Mouse (Mus musculus) kidney, adult 10 weeks (tissue): ENCODE measurements around the gene Scaf1. TPM values are rescaled to one million over a fixed set of nuclear protein-coding genes. Genes with fewer than 3 reads are reported as not detected.

Experiments
- polyA plus RNA-seq: library from polyadenylated mRNA; stranded (reverse); fragments of 350-450 nt; fragmentation: Illumina TruSeq; extraction: RNeasy Lipid Tissue Mini Kit (QIAGEN cat#74804); gene quantifications from one replicate; pipeline ENCODE4 v1.2.3, GENCODE M21; 2014; ENCODE audit warnings: low read depth, low replicate concordance

Scaf1 gene
- 2.1 TPM for polyA plus RNA-seq

DNA sequence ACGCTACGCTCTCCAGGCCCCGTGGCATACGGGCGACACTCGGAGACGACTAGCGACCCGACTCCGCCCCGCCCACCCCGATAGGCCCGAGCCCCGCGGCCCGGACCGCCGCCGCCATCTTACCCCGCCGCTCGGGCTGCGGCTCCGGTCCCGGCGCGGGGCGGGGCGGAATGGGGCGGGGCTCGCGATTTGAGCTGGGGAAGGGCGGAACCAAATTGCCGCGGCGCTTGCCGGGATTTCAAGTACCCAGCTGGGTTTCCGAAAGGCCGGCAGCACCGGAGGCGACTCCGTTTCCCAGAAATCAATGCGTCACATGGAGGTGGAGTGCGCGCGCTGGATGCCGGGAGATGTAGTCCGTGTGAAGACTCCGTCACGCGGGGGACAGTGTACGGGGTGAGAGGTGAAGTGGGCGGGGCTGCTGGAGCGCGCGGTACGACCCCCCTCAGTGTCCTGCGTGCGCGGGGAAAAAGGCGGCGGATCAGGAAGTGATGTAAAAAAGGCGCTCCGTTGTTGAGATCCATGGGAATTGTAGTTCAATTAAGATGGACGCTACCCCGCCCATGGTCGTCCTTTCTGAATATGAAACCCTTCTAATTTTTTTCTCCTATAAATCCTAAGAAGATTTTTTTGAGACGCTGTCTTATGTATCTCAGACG is at the start of gene Scaf1:
Scaf1 (minus strand) TSS at position 407 of the 656 bp plus-strand sequence.

DNA sequence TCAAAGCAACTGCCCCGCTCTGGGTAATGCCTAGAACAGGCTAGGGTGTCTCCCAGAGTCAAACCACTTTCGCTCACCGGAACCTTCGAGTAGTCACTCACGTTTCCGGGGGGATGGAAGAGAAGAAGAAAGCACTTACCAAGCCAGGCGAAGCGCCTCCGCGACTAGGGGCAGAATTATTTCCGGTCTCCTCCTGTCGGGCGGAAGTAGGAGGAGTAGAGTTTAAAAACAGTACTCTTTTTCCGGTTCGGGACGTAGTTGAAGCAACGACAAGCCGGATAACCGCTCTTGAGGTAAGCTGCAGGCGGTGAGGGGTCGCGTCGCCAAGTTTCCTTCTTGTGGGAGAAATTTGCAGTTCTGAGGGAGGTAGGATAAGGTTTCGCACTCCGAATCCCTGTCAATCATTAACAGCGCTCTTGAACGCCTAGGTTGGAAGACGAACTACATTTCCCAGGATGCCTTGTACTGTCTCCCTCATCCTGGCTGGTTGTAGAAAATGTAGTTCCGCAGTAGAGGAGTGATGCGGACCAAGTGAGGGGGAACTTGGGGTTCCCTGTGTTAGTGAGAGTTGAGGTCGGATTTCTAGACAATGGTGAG is 46.2 kb upstream of the Scaf1 start, which contains the start of the genes Nosip and Prrg2:
Nosip (plus strand) TSS at position 191 of the 597 bp plus-strand sequence.
Prrg2 (minus strand) TSS at position 439 of the 597 bp plus-strand sequence.

DNA sequence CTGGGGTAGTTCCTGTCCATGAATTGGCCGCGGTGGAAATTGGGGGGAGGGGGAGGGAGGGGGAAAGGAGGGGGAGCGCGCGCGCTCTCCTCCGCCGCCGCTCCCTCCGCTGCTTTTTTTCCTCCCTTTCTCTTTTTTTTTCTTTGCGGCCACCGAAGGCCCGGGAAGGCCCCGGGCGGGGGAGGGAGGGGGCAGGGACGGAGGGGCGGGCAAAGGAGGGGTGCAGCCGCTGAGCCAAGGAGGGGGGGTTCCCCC is 36.6 kb upstream of the Scaf1 start, which contains the start of gene Prr12:
Prr12 (minus strand) TSS at position 20 of the 255 bp plus-strand sequence.

DNA sequence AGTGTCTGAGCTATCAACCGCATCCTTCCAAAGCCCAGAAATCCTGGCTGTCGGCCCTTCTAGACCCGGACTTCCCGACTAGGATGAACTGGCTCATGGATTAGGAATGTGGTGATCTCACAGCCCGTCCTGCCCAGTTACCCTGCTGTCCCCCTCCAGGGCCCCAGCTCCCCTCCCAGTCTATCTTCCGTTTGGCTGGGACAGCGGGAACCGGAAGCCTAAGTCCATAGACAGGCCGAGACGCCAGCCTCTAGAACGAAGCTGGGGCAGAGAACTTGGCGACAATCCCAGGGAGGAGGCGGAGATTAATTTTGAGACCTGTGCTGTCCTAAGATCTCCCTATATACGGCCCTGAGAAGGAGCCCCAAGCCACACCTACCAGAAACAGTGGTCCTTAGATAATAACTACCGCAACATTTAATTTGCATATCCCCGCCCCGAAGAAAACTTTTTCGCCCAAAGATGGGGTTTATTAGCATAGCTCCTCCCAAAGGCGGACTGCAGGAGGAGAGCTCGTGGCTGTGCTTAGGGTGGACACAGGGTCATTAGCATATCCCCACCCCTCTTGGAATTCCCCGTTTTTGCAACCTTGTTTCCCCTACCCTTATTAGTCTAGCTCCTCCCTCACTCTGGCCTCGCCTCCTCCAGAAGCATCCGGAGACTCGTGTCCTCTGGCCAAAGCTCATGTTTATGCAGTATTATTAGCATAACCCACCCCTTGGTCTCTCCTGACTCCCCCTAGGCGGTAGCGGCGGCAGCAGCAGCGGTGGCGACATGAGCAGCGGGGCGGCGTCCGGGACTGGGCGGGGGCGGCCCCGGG is 1.3 kb upstream of the Scaf1 start, which contains the start of gene Rras:
Rras (plus strand) TSS at position 720 of the 820 bp plus-strand sequence.

GRCm38 (mm10) chr7:44998501-44998955 is 17.6 kb downstream of the Scaf1 start, which contains the start of gene Bcl2l12:
TSS of gene Bcl2l12 (minus strand) at chr7:44998712.

DNA sequence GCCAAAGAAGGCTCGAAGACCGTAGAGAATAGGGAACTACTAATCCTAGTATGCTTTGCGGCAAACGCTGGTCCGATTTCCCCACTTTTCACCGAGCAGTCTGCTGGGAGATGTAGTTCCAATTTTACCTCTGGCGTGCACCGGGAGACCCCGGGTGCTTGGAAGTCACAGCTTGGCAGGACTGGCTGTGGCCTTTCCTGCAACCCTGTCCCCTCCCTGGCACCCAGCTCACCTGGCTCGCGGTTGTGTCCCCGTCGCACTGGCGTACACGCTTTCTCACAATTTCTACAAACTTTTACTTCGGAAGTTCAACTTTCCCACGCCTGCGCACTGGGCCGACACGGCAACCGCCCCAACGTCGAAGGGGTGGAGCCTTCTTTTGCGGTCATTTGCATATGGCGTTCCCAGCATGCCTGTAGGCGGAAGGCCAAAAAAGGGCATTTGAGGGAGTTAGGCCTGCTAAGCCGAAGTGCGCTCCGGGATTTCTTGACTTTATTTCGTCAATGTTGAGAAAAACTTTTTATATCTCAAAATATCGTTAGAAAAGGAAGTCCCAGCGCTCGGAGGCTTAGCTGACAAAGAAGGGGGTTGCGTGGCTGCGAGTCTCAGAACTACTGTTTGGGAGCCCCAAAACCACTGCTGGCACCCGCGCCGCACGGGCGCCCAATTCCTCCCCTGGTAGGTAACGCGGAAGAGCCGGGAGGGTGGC is 18.8 kb downstream of the Scaf1 start, which contains the start of gene Irf3:
Irf3 (plus strand) TSS at position 418 of the 709 bp plus-strand sequence.

DNA sequence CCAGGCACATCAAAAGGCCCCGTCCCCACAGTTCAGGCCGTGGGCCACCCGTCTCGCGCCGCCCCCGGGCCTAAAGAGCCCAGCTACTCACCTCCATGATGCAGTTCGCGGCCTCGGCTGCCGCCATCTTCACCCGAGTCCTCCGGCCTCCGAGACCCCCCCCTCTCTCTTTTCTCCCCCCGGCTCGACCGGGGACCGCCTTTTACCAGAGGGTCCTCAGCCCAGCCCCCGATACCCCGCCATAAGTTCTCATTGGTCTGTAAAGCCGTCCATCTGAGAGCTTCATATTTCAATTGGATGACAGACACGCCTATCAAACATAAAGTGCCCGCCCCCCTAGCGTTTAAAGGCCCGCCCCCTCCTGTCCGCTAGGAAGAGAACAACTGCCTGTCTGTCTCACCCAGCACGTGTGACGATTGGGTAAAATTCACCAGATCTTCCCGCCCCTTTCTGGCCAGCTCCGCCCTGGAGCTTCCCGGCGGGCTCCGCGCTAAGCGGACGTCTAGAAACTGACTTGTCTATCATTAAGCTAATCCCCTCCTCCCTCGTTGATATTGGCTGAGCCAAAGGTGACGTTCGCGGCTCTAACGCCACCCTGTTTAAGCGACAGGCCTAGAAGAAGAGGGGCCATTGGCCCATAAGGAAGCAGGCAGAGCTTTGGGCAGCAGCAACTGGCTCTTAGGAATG is 29.8 kb downstream of the Scaf1 start, which contains the start of gene Prmt1:
Prmt1 (minus strand) TSS at position 377 of the 687 bp plus-strand sequence.

GRCm38 (mm10) chr7:44974383-44975116 is 41.6 kb downstream of the Scaf1 start, which contains the start of gene Cpt1c:
TSS of gene Cpt1c (minus strand) at chr7:44974851.

Other genes with a start within 250 kb of the Scaf1 start
- gene Nup62, start 200.3 kb downstream of the Scaf1 start, polyA plus RNA-seq, result 1.8 TPM
- not detected for gene Il4i1, start 200.0 kb downstream of the Scaf1 start, polyA plus RNA-seq
- 3.4 TPM for gene Atf5, start 199.7 kb downstream of the Scaf1 start, polyA plus RNA-seq
- 0.93 TPM for gene Akt1s1, start 167.4 kb downstream of the Scaf1 start, polyA plus RNA-seq
- 0.97 TPM for gene Tbc1d17, start 167.3 kb downstream of the Scaf1 start, polyA plus RNA-seq
- gene Pnkp, start 159.2 kb downstream of the Scaf1 start, polyA plus RNA-seq, result not detected
- not detected for gene Ptov1, start 146.6 kb downstream of the Scaf1 start, polyA plus RNA-seq
- gene Med25, start 123.7 kb downstream of the Scaf1 start, polyA plus RNA-seq, result 1.4 TPM
- gene Fuz, start 120.3 kb downstream of the Scaf1 start, polyA plus RNA-seq, result 5.7 TPM
- gene Ap2a1, start 86.9 kb downstream of the Scaf1 start, polyA plus RNA-seq, result 25.2 TPM
- not detected for gene Tsks, start 73.2 kb downstream of the Scaf1 start, polyA plus RNA-seq
- not detected for gene Cpt1c, start 41.5 kb downstream of the Scaf1 start, polyA plus RNA-seq
- 5.7 TPM for gene Prmt1, start 29.8 kb downstream of the Scaf1 start, polyA plus RNA-seq
- 12.8 TPM for gene Irf3, start 18.7 kb downstream of the Scaf1 start, polyA plus RNA-seq
- not detected for gene Bcl2l12, start 17.7 kb downstream of the Scaf1 start, polyA plus RNA-seq
- 2.3 TPM for gene Rras, start 1.6 kb upstream of the Scaf1 start, polyA plus RNA-seq
- 0.12 TPM for gene Prr12, start 36.5 kb upstream of the Scaf1 start, polyA plus RNA-seq
- 4.2 TPM for gene Nosip, start 46.1 kb upstream of the Scaf1 start, polyA plus RNA-seq
- gene Prrg2, start 46.3 kb upstream of the Scaf1 start, polyA plus RNA-seq, result 1.7 TPM
- gene Rcn3, start 75.9 kb upstream of the Scaf1 start, polyA plus RNA-seq, result not detected
- 17.1 TPM for gene Fcgrt, start 87.5 kb upstream of the Scaf1 start, polyA plus RNA-seq
- 257 TPM for gene Rps11, start 108.1 kb upstream of the Scaf1 start, polyA plus RNA-seq
- 320 TPM for gene Rpl13a, start 112.4 kb upstream of the Scaf1 start, polyA plus RNA-seq
- not detected for gene Gm45713, start 119.9 kb upstream of the Scaf1 start, polyA plus RNA-seq
- 6.0 TPM for gene Flt3l, start 120.1 kb upstream of the Scaf1 start, polyA plus RNA-seq
- not detected for gene Pih1d1, start 137.9 kb upstream of the Scaf1 start, polyA plus RNA-seq
- 2.0 TPM for gene Aldh16a1, start 138.2 kb upstream of the Scaf1 start, polyA plus RNA-seq
- not detected for gene Slc17a7, start 147.6 kb upstream of the Scaf1 start, polyA plus RNA-seq
- not detected for gene Gfy, start 163.2 kb upstream of the Scaf1 start, polyA plus RNA-seq
- gene Pth2, start 164.6 kb upstream of the Scaf1 start, polyA plus RNA-seq, result not detected
- not detected for gene Ccdc155, start 188.5 kb upstream of the Scaf1 start, polyA plus RNA-seq
- not detected for gene Dkkl1, start 195.8 kb upstream of the Scaf1 start, polyA plus RNA-seq
- 0.44 TPM for gene Tead2, start 199.4 kb upstream of the Scaf1 start, polyA plus RNA-seq
- not detected for gene Cd37, start 222.8 kb upstream of the Scaf1 start, polyA plus RNA-seq
- not detected for gene Slc6a16, start 224.7 kb upstream of the Scaf1 start, polyA plus RNA-seq